ENCODE assay signal across 13 mouse cellular contexts in genomic region chr5:143255131-143255519, GRCm38 (mm10). TPM values are rescaled to one million over a fixed set of nuclear protein-coding genes. Genes with fewer than 3 reads are reported as not detected.
DNase-seq lines count a peak whose midpoint lies in the region; ATAC-seq and TF ChIP-seq lines count a peak whose summit lies in the region.
"Had no signal": no experiment of that assay in that cellular context is flagged by ENCODE, and none has a peak within 500 bp of the region (broad histone marks: within the 10 kb centered on the region; RNA-seq: fewer than 3 reads in every experiment).

No protein-coding gene starts in this region.

- no peak overlapping the region for H3K27ac ChIP-seq in heart, embryonic 11.5 days (ENCODE audit: low read depth, low read length)
- no peak overlapping the region for H3K27ac ChIP-seq in kidney, embryonic 16.5 days (ENCODE audit: low read length)
- H3K27ac ChIP-seq in embryonic facial prominence, embryonic 13.5 days: no peak overlapping the region
- H3K27ac ChIP-seq: macrophage; stomach, embryonic 15.5 days had no signal

- no peak overlapping the region for H3K4me3 ChIP-seq in heart, embryonic 11.5 days (ENCODE audit: low read depth, low read length)
- peak overlapping the region; percentile 47 for H3K4me3 ChIP-seq in kidney, embryonic 16.5 days (ENCODE audit: low read length)
- H3K4me3 ChIP-seq in E14TG2a.4 (replicated peaks; ENCODE audit: low read length): peak overlapping the region; percentile 76
- peak overlapping the region; percentile 48; the same call in 1 of the 2 replicates for H3K4me3 ChIP-seq in embryonic facial prominence, embryonic 13.5 days
- H3K4me3 ChIP-seq: stomach, embryonic 15.5 days had no signal

- TF ChIP-seq CTCF in E14TG2a.4 (conservative IDR thresholded peaks at IDR 0.05; ENCODE audit: low read length): no peak

- H3K36me3 ChIP-seq in heart, embryonic 11.5 days (ENCODE audit: control insufficient read depth, insufficient read depth, low read length): no peaks in the 10 kb centered on the region
- 0 out of 2 replicates have a peak, but pooled peaks cover 9% of the 10 kb centered on the region for H3K36me3 ChIP-seq in kidney, embryonic 16.5 days (ENCODE audit: insufficient read depth, low read length)
- no peaks in the 10 kb centered on the region for H3K36me3 ChIP-seq in E14TG2a.4 (ENCODE audit: insufficient read depth, low read length)
- peaks cover 77% of the 10 kb centered on the region for H3K36me3 ChIP-seq in embryonic facial prominence, embryonic 13.5 days

- peaks cover 18% of the 10 kb centered on the region for H3K4me1 ChIP-seq in heart, embryonic 11.5 days (ENCODE audit: control insufficient read depth, insufficient read depth, low read length)
- peaks cover 26% of the 10 kb centered on the region for H3K4me1 ChIP-seq in kidney, embryonic 16.5 days (ENCODE audit: insufficient read depth, low read length)
- H3K4me1 ChIP-seq in E14TG2a.4 (replicated peaks; ENCODE audit: low read depth, low read length): peaks cover 24% of the 10 kb centered on the region
- H3K4me1 ChIP-seq in embryonic facial prominence, embryonic 13.5 days: peaks cover 23% of the 10 kb centered on the region

- ATAC-seq in heart, embryonic 11.5 days (replicated peaks; ENCODE audit: insufficient number of reproducible peaks, low FRiP score, low TSS enrichment): no peak
- ATAC-seq in kidney, embryonic 16.5 days (ENCODE audit: low FRiP score, low TSS enrichment): 0 out of 2 replicates have a peak, but pooled peaks have one; percentile 3
- no peak for ATAC-seq in embryonic facial prominence, embryonic 13.5 days (ENCODE audit: insufficient number of reproducible peaks, insufficient read depth, low FRiP score, low TSS enrichment, low read depth)

- H3K9me3 ChIP-seq in heart, embryonic 11.5 days (replicated peaks; ENCODE audit: control insufficient read depth, low read length): no peaks in the 10 kb centered on the region
- no peaks in the 10 kb centered on the region for H3K9me3 ChIP-seq in kidney, embryonic 16.5 days (ENCODE audit: low read length)
- H3K9me3 ChIP-seq in E14TG2a.4 (ENCODE audit: low read length): no peaks in the 10 kb centered on the region
- H3K9me3 ChIP-seq in embryonic facial prominence, embryonic 13.5 days: no peaks in the 10 kb centered on the region
- H3K9me3 ChIP-seq: stomach, embryonic 15.5 days had no signal

- intact Hi-C loops in heart, postnatal 25 days (cut with DNase I): no loop called here
- intact Hi-C loops in gastrocnemius, postnatal 14 days (cut with DNase I; ENCODE audit: low total_unique reads): no loop called here

- peaks cover 79% of the 10 kb centered on the region for H3K27me3 ChIP-seq in heart, embryonic 11.5 days (ENCODE audit: control insufficient read depth, insufficient read depth, low read length)
- H3K27me3 ChIP-seq in kidney, embryonic 16.5 days (ENCODE audit: insufficient read depth, low read length): peaks cover 69% of the 10 kb centered on the region
- peaks cover 96% of the 10 kb centered on the region for H3K27me3 ChIP-seq in E14TG2a.4 (ENCODE audit: insufficient read depth, low read length)
- peaks cover 82% of the 10 kb centered on the region for H3K27me3 ChIP-seq in embryonic facial prominence, embryonic 13.5 days

- H3K4me2 ChIP-seq in heart, embryonic 11.5 days: peak overlapping the region; percentile 87
- peak overlapping the region; percentile 78 for H3K4me2 ChIP-seq in kidney, embryonic 16.5 days (replicated peaks; ENCODE audit: low read depth, low read length)
- H3K4me2 ChIP-seq in embryonic facial prominence, embryonic 13.5 days: 0 out of 2 replicates have a peak overlapping the region, but pooled peaks have one; percentile 81
- H3K4me2 ChIP-seq: stomach, embryonic 15.5 days had no signal

- 10% methylated on average over 24 of the region's 24 CpGs for WGBS in heart, embryonic 11.5 days (ENCODE audit: insufficient replicate concordance)
- WGBS in kidney, embryonic 16.5 days: 19% methylated on average over 24 of the region's 24 CpGs
- WGBS in embryonic facial prominence, embryonic 13.5 days: 23% methylated on average over 24 of the region's 24 CpGs

- no peak overlapping the region for H3K9ac ChIP-seq in heart, embryonic 11.5 days (ENCODE audit: low read depth, low read length)
- H3K9ac ChIP-seq in kidney, embryonic 16.5 days (replicated peaks; ENCODE audit: low read length): no peak overlapping the region
- no peak overlapping the region for H3K9ac ChIP-seq in embryonic facial prominence, embryonic 13.5 days
- H3K9ac ChIP-seq: stomach, embryonic 15.5 days had no signal

- DNase-seq in heart, postnatal 25 days (ENCODE audit: low spot score): no peak
- no peak for DNase-seq in kidney, postnatal 25 days
- DNase-seq in gastrocnemius, postnatal 14 days: no peak
- no peak for DNase-seq in right cerebral cortex, adult 2 months (ENCODE audit: low spot score in 2 of 2)
- DNase-seq: gastrocnemius, postnatal 25 days; kidney, postnatal 14 days; right cerebral cortex, postnatal 14 days had no signal

RNA-seq across cellular contexts. Expression of gene Zfp316, which starts 14.7 kb away (rescaled TPM):
- polyA plus RNA-seq in heart, embryonic 11.5 days (2014; fragmentation: Nextera tagmentation; extraction: Ambion mirVana): 0.89 and 1.2 TPM in 2 replicates
- total RNA-seq in heart, postnatal 25 days (2021): 1 to 10 TPM; 4.8 to 5.7 TPM
- 1.4 and 2.3 TPM in 2 replicates for polyA plus RNA-seq in kidney, embryonic 16.5 days (2015; fragmentation: Nextera tagmentation; extraction: Ambion mirVana)
- polyA plus RNA-seq in embryonic facial prominence, embryonic 13.5 days (2015; fragmentation: Nextera tagmentation; extraction: Ambion mirVana): 4.5 and 4.7 TPM in 2 replicates
- total RNA-seq in gastrocnemius, postnatal 14 days (2021): 1 to 10 TPM; 2.8 to 3.5 TPM

RNA-seq across cellular contexts. Expression of gene Zfp12, which starts 20.2 kb away (rescaled TPM):
- polyA plus RNA-seq in heart, embryonic 11.5 days (2014; fragmentation: Nextera tagmentation; extraction: Ambion mirVana): 8.4 and 9.2 TPM in 2 replicates
- 10 to 100 TPM in 1 of 2 experiments, 1 to 10 TPM in 1; 9.5 to 11.0 TPM for total RNA-seq in heart, postnatal 25 days (2021)
- polyA plus RNA-seq in kidney, embryonic 16.5 days (2015; fragmentation: Nextera tagmentation; extraction: Ambion mirVana): 16.3 and 19.7 TPM in 2 replicates
- polyA plus RNA-seq in embryonic facial prominence, embryonic 13.5 days (2015; fragmentation: Nextera tagmentation; extraction: Ambion mirVana): 23.0 and 24.4 TPM in 2 replicates
- total RNA-seq in gastrocnemius, postnatal 14 days (2021): 1 to 10 TPM; 7.0 to 8.6 TPM

RNA-seq across cellular contexts. Expression of gene Spdye4a, which starts 28.4 kb away (rescaled TPM):
- not detected in 2 replicates for polyA plus RNA-seq in heart, embryonic 11.5 days (2014; fragmentation: Nextera tagmentation; extraction: Ambion mirVana)
- not detected for total RNA-seq in heart, postnatal 25 days (2021)
- polyA plus RNA-seq in kidney, embryonic 16.5 days (2015; fragmentation: Nextera tagmentation; extraction: Ambion mirVana): not detected in 2 replicates
- not detected in 2 replicates for polyA plus RNA-seq in embryonic facial prominence, embryonic 13.5 days (2015; fragmentation: Nextera tagmentation; extraction: Ambion mirVana)
- not detected for total RNA-seq in gastrocnemius, postnatal 14 days (2021)
- total RNA-seq: gastrocnemius, postnatal 25 days had no signal
- polyA plus RNA-seq: macrophage; stomach, embryonic 15.5 days had no signal

RNA-seq across cellular contexts. Expression of gene Zfp853, which starts 38.3 kb away (rescaled TPM):
- polyA plus RNA-seq in heart, embryonic 11.5 days (2014; fragmentation: Nextera tagmentation; extraction: Ambion mirVana): not detected in 2 replicates
- under 1 TPM in 1 of 2 experiments, not detected in 1; 0.25 TPM for total RNA-seq in heart, postnatal 25 days (2021)
- polyA plus RNA-seq in kidney, embryonic 16.5 days (2015; fragmentation: Nextera tagmentation; extraction: Ambion mirVana): 0.05 TPM in 2 replicates
- 0.32 and 0.34 TPM in 2 replicates for polyA plus RNA-seq in embryonic facial prominence, embryonic 13.5 days (2015; fragmentation: Nextera tagmentation; extraction: Ambion mirVana)
- total RNA-seq in gastrocnemius, postnatal 14 days (2021): under 1 TPM; 0.33 to 0.44 TPM
- polyA plus RNA-seq: macrophage had no signal
